Mouse (Mus musculus): ENCODE measurements around the gene Ttc32.

Ttc32 gene

DNA sequence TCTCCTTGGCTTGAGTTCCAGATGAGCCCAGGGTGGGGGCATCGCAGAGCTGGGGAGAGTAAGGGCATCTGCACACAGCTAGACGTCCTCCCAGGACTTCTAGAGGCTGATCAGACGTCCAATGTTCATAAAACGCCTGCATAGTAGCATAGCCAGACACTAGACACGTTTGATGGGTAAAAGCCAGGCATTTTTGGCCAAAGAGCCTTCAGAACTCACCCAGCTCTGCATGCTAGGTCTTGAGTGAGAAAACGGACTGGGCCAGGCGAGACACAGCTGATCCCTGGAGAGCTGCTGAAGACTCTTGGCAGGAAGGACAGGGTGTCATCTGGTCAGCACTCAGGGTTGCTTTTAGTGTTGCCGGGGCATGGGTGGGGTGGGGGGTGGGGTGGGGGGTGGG, 18.3 kb downstream of the Ttc32 start:
- no peak for DNase-seq

DNA sequence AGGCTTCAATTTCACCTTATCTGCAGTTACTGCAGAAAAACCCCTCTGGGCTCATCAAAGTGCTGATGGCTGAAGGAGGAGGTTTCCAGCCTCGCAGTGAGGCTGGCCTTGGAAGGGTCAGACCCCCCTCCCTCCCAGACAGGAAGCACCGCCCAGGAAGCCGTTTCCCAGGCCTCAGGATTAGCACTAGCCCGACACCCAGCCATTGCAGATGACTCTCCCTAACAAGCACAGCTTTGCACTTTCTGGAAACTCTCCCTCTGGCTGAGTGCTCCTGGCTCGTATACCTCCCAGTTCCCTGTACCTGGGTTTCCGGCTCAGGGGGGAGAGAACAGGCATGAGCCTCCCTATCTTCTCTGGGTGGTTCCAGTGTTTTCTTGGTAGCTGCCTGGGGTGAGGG, 21.0 kb downstream of the Ttc32 start:
- no peak for DNase-seq

GRCm38 (mm10) chr12:9052075-9052829, 22.5 kb downstream of the Ttc32 start:
- peak; percentile 79 for DNase-seq

DNA sequence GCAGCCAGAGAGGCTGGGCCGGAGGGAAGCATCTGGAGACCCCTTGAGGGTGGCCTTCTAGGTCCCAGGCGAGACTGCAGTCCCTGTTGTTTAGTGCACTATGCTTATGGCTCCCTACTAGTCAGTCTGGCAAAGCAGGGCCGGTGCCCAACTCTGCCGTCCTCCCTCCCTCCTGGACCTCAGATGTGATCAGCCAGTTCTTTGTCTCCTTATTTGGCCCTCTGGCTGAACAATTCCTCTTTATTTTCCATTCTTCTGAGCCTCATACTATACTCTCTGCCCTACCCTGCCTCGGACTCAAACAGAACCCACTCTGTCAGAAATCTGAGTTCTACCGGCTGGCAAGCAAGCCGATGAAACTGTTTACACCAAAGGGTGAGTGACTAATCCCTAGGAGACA, 23.5 kb downstream of the Ttc32 start:
- DNase-seq: no peak

DNA sequence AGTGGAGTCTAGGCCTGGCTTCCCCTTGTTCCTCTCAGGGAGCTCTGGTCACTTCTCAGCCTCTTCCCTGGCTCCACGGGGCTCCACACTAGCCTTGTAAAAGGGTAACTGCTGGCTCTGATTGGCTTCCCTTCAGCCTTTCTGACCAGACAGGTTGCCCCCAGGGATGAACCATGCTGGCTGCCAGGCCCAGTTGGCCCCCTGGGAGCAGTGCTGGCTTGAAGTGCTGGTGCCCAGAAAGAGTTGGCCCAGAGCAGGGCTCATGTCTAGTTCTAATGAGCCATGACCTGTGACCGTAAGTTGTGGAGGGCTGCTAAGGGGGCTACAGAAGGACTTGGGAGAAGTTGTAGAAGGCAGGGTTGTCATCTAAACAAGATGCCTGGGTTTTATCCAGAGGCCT, 24.2 kb downstream of the Ttc32 start:
- no peak for DNase-seq

DNA sequence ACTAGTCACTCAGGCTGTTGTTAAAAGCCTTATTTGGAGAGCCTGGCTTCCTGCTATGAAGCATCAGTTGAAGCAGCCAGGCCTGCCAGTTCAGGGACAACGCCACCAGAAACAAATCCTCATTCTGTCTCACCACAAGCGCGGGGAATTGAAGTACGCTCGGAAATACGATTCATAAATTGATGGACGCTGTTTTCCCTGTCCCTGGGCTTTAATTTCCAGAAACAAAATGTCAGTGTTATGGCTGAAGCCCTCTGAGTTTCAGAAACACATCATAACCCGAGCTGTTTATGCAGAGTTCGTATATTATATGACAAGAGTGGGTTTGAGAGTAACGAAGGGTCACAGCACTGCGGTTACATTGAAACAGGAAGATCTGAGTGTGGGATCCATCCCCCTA, 25.5 kb downstream of the Ttc32 start:
- DNase-seq: no peak

- no peak for DNase-seq
These were observed 29.7 kb downstream of the Ttc32 start for GRCm38 (mm10) chr12:9059502-9059901.

DNA sequence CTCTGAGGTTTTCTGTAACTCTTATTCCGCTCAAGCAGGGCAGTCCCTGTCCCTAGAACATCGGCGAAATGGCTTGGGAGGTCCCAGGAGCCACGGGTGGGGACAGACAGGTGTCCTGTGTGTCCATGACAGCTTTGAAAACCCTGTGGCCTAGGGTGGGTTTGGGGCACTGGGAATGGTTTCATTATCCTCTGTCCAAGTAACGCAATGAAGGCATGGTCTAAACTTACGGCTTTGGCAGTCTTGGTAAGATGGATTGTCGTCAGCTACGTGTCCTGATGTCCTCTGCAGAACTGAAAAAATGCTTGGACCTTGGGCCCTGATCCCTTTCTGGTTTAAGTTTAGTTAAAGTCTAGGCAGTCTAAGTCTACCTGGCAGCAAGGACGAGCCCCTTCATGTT, 30.2 kb downstream of the Ttc32 start:
- DNase-seq: no peak

- no peak for DNase-seq
These were observed 33.8 kb downstream of the Ttc32 start for GRCm38 (mm10) chr12:9063611-9064010.

- no peak for DNase-seq
These were observed 41.3 kb downstream of the Ttc32 start for GRCm38 (mm10) chr12:9071058-9071457.

DNA sequence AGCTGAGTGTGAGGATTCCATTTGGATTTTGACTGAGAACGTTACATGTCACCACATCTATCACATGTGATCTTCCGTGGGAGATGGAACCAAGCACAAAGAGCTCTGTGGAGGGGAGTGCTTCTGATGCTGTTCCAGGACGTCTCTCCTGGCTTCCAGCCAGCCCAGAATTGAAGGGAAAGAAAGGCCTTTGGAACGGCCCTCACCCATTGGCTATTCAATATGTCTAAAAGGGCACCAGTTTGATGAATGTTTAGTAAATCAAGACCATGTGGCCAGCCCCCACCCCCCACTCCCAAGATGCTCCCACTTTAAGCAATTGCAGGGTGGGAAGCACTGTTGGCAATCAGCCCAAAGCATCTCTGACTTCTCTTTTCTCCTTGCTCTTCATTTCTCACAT, 41.7 kb downstream of the Ttc32 start:
- DNase-seq: no peak

DNA sequence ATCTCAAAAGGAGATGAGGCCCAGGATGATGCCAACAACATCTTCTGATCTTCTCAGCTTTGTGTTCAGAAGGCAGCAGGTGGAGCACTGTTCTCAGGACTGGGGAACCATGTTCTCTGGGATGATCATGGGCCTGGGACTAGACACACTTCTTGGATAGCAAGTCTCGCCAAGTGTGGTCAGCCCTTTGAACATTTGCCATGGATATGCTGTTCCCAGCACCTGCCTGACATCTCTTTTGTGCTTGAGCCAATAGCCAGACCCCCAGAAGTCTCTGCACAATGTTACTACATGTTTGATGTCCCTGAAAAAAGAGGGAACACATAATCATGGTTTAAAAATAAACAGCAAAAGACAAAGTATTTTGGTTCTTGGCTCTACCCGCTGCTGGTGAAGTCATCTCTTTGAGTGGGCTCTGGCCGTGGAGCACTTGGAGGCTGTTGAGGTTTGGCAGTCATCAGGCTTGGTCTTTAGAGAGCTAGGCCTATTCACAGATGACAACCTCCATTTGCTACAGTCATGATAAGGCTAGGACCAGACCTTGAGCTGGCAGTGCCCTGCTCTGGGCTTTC, 47.8 kb downstream of the Ttc32 start:
- DNase-seq: no peak

DNA sequence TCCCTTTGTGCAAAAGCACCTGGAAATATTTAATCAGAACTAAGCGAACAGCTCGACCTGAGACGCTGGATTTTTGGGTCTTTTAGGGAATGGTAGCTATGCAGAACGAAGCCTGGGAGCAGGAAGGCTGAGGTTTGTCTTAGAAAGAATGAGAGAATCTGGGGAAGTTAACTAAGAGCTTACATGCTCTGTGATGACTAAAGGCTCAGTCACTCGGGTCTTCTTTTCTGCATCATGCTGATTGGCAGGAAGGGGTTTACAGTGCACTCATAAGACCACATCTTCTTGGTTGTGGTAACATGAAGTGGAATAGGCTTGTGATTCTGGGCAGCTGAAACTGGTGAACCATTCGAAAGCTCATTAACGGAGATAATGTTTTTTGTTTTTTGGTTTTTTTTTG, 60.4 kb downstream of the Ttc32 start:
- DNase-seq: no peak
